Mouse (Mus musculus) cortical plate, adult 2 months (tissue): ENCODE results near the gene Nomo1. TPM values are rescaled to one million over a fixed set of nuclear protein-coding genes. Genes with fewer than 3 reads are reported as not detected.

Experiments used
- H3K27ac ChIP-seq: fragments of 200-500 bp; 2 replicates; pipeline ENCODE4 v1.5.1; 2012; ENCODE audit warnings: low read length, control low read depth, inconsistent platforms; ENCODE audit not compliant: insufficient read depth
- H3K4me1 ChIP-seq: fragments of 200-500 bp; 2 replicates; pipeline ENCODE4 v1.6.1; 2011; ENCODE audit warnings: low read length; ENCODE audit not compliant: control insufficient read depth, insufficient read depth
- H3K4me3 ChIP-seq: fragments of 200-500 bp; 2 replicates; pipeline ENCODE4 v1.5.1; 2011; ENCODE audit warnings: mild to moderate bottlenecking, low read length, control low read depth; ENCODE audit not compliant: insufficient read depth
- CTCF ChIP-seq: fragments of 200-500 bp; IDR thresholded peaks from 2 replicates; pipeline ENCODE4 v1.5.1; 2011; ENCODE audit warnings: mild to moderate bottlenecking, control low read depth, low read length; ENCODE audit not compliant: insufficient read depth; ENCODE audit errors: extremely low read depth
- POLR2A ChIP-seq: fragments of 200-500 bp; IDR thresholded peaks from 2 replicates; pipeline ENCODE4 v1.6.1; 2011; ENCODE audit warnings: mild to moderate bottlenecking, low read length, control low read depth; ENCODE audit not compliant: insufficient read depth; ENCODE audit errors: extremely low read depth
- polyA plus RNA-seq: library from polyadenylated mRNA; depleted of rRNA; stranded (reverse); fragments of >200 nt; gene quantifications from 2 replicates; pipeline ENCODE4 v1.2.3, GENCODE M21; 2012

Nomo1 gene
- polyA plus RNA-seq, 1 experiment = 70.3 TPM

DNA sequence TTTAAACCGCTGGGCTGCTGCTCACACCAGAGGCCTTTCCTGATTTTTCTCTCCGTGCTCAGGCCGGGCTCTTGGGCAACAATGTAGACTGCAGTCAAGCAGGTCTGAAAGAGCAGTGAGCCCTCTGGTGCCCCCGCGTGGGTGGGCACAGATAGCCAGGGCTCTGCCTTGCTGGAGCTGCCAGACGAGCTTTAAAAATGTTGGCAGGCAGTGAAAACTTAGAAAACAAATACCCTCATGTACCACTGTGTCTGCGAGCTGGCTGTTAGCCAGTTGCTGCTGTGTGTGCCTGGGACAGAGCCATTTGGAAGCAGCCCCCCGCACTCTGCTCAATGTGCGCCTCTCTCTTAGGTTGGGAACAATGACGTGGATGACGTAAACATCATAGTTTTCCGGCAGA lies 44.2 kb downstream of the Nomo1 start:
- TF ChIP-seq CTCF (no peak), POLR2A (no peak)
- Histone ChIP-seq H3K27ac (no peak overlapping the region), H3K4me3 (no peak overlapping the region), H3K4me1 (no peaks in the 10 kb centered on the region)

DNA sequence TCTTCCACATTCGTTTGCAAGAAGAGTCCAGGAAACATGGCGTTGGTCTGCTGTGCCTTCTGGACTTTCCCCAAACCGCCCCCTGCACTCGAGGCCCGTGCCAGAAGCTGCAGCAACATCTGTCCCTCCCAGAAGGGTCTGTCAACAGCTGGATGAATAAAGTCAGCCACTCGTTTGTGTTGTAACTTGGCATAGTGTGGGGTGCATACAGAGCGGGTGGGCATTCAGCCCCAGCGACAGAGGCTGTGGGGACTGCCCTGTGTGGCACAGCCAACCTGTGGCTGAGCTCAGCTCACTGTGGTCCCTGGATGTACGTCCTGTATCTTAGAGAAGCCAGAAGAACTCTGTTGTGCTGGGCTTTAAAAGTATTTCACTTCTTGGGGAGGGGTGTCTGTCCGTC lies 50.5 kb downstream of the Nomo1 start:
- Histone ChIP-seq H3K27ac (no peak overlapping the region), H3K4me1 (no peaks in the 10 kb centered on the region), H3K4me3 (no peak overlapping the region)
- TF ChIP-seq CTCF (no peak), POLR2A (no peak)

DNA sequence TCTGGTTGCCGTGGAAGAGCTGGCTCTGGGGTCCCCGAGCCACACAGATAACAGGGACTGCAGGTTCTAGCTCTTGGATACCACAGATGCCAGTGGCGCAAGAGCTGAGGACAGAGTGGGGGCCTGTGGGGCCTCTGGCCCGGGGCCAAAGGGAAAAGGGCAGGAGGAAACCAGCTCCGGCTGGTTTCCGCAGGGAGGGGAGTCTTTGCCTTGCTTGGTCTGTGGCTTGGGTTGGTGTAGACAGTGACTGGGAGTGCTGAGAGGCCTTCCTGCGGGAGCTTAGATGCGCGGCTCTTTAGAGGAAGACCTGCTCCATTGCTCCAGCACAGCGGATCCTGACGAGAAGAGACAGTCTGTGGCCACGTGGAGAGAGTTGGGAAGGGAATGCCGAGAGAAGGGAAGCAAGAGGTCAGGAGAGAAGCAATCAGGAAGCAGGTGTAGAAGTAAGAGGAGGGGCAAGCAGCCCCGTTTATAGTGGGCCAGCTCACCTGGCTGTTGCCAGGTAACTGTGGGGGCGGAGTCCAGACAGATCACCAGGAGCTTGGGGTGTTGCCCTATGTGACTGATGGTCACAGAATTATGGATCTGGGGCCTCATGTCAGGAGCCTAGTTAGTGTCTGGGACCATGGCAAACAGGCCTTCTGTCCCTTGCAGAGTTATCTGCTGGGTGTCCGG lies 51.5 kb downstream of the Nomo1 start:
- H3K4me3 ChIP-seq = no peak overlapping the region
- no peak overlapping the region for H3K27ac ChIP-seq
- no peak for TF ChIP-seq CTCF
- no peak for TF ChIP-seq POLR2A
- H3K4me1 ChIP-seq = no peaks in the 10 kb centered on the region

DNA sequence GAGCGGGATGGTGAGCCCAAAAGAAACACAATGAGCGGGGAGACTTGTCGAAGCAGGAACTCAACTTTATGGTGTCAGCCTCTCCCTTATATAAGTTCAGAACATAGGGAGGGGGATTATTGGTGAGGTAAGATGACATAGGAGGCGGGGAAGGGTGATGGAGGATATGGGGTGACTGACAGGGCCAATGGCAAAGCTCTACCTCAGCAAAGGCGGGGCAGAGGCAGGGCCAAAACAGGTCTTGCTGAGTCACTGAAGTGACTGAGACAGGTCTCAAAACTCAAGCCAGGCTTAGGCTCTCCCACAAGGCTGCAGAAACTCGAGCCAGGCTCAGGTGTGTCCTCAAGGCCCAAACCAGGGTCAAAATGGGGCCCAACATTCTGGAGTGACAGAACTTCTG lies 52.9 kb downstream of the Nomo1 start:
- Histone ChIP-seq H3K27ac (no peak overlapping the region), H3K4me1 (no peaks in the 10 kb centered on the region), H3K4me3 (no peak overlapping the region)
- TF ChIP-seq CTCF = no peak
- no peak for TF ChIP-seq POLR2A

DNA sequence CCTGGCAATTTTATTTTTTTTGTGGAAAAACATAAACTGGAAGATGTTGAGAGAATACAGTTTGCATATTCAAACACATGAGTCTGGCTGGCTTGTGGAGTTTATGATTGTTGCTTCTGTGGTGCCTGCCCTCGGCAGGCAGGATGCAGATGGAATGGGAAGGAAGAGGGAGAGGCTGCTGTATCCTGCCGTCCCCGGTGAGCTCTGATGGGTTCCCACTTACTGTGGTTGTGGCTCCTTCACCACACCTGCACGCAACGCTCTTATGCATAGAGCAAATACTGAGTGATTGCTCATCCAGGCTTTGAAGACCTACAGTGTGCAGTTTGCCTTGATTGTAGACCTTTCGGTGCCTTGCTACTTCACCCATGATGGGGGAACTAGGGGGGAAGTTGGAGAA lies 54.7 kb downstream of the Nomo1 start:
- Histone ChIP-seq H3K4me3 (no peak overlapping the region), H3K4me1 (no peaks in the 10 kb centered on the region), H3K27ac (no peak overlapping the region)
- TF ChIP-seq POLR2A (no peak), CTCF (no peak)

DNA sequence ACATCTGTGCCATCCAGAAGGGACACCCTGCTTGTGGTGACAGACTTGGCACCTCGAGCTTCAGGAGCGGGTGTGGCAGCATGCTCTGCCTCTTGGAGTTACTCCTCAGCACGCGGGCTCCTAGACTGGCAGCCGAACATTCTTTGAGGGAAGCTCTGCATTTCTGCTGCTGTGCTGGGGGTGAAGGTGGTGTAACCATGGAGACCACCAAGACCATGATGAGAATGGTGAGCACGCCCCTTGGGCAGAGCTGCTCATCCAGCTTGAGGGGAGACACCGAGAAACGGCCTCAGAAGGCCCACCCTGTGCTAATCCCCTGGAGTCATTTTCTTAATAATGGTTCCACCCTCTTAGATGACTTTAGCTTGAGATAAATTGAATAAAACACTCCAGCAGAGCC lies 59.3 kb downstream of the Nomo1 start:
- Histone ChIP-seq H3K27ac (no peak overlapping the region), H3K4me1 (no peaks in the 10 kb centered on the region), H3K4me3 (no peak overlapping the region)
- TF ChIP-seq POLR2A (no peak), CTCF (no peak)

DNA sequence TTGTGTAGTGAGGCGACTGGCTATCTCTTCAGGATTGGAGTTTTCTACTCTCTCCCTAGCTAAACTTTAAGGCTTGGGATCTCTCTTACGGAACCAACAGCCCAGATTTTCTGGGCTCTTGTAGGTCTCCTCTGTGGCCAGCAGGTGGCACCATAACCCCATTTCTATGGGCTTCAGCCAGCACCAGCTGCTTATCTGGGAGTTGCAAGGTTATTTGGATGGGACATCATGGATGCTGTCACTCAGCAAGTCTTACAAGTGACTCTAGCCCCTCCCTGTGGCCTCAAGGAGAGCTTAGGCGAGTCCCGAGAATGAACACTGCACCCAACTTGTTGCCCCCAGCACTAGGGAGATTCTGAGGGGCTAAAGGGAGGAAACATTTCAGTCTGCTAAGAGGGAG lies 62.6 kb downstream of the Nomo1 start:
- Histone ChIP-seq H3K27ac (no peak overlapping the region), H3K4me3 (no peak overlapping the region), H3K4me1 (no peaks in the 10 kb centered on the region)
- TF ChIP-seq POLR2A = no peak
- peak; percentile 91 for TF ChIP-seq CTCF

DNA sequence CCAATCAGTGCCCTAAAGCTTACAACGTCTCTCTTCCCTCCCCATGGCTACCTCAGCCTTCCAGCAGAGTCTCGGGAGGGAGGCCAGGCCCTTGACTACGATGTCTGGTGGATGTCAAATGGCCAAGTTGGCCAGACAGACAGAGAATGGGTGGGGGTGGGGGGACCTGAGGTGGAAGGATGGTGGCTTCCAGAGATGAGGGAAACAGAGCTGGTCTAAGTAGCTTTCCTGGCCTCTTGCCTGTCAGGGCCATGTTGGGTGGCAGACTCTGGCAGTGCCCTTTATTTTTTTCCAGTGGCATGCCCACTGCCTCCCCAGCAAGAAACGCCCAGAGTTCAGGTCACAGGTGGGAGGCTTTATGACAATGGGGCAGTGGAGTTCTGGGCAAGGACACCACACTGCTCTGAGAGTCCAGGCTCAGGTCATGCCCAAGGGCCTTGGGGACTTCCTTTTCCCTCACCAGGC lies 63.9 kb downstream of the Nomo1 start:
- H3K27ac ChIP-seq = no peak overlapping the region
- TF ChIP-seq CTCF (no peak), POLR2A (no peak)
- no peaks in the 10 kb centered on the region for H3K4me1 ChIP-seq
- peak overlapping the region; percentile 58 for H3K4me3 ChIP-seq

DNA sequence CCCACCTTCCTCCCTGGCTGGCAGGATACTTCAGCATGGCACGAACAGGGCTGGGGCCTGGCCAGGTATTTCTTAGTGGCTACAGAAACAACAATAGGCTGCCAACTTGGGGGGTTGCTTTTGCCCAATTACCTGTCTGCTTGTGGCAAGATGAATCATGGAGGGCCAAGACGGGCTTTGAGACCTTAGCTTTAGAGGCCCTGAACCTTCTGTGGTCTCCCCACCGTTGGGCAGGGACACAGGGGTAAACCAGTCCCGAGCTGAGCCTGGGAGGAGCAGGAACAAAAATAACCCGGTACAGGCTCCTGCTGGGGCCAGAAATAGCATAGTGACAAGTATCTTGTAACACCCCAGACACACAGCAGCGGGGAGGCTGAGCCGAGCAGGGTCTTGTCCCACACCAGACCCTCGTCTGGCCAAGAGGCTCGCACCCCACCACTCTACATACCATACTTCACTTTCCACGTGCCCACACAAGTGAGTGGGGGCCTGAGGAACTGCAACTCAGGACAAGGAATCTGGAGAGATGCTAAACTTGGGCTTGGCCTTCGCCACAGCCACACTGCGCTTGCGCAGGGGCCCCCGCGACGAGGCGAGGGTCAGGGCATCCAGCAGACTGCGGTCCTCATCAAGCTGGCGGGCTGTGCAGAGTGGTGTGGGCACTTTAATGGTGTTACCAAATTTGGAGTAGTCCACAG lies 64.9 kb downstream of the Nomo1 start:
- peaks cover 2% of the 10 kb centered on the region; the same call in 1 of the 2 replicates for H3K4me1 ChIP-seq
- H3K27ac ChIP-seq = peak overlapping the region; percentile 61
- peak overlapping the region; percentile 58 for H3K4me3 ChIP-seq
- no peak for TF ChIP-seq POLR2A
- TF ChIP-seq CTCF = no peak

DNA sequence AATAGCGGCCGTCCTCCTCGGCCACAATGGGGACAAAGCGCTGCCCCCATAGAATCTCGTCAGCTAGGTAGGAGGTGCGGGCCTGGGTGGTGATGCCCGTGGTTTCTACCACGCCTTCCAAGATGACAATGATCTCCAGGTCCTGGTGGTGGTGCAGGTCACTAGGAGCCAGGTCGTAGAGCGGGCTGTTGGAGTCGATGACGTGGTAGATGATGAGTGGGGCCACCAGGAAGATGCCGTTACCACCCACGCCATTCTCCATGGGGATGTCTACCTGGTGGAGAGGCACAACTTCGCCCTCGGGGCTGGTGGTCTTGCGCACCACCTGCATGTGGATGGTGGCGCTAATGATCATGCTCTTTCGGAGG lies 65.4 kb downstream of the Nomo1 start:
- H3K4me1 ChIP-seq = peaks cover 3% of the 10 kb centered on the region; the same call in 1 of the 2 replicates
- no peak for TF ChIP-seq CTCF
- no peak for TF ChIP-seq POLR2A
- H3K4me3 ChIP-seq = peak overlapping the region; percentile 58; the same call in 1 of the 2 replicates
- H3K27ac ChIP-seq = peak overlapping the region; percentile 6; the same call in 1 of the 2 replicates
